Mouse (Mus musculus) C2C12 (cell line): ENCODE measurements around the gene Timp3. TPM values are rescaled to one million over a fixed set of nuclear protein-coding genes. Genes with fewer than 3 reads are reported as not detected.

Experiments used
- H3K27me3 ChIP-seq: one replicate; pipeline ENCODE4 v1.6.1; 2011; ENCODE audit not compliant: control insufficient read depth, insufficient read depth, insufficient read length
- H3K36me3 ChIP-seq: one replicate; pipeline ENCODE4 v1.6.1; 2011; ENCODE audit not compliant: control insufficient read depth, insufficient read depth
- H3K4me3 ChIP-seq: one replicate; pipeline ENCODE4 v1.5.1; 2011; ENCODE audit warnings: mild to moderate bottlenecking, control low read depth; ENCODE audit not compliant: poor library complexity, insufficient read depth, severe bottlenecking
- H3K79me2 ChIP-seq: one replicate; pipeline ENCODE4 v1.6.1; 2011; ENCODE audit not compliant: control insufficient read depth, insufficient read depth
- H3K79me3 ChIP-seq: one replicate; pipeline ENCODE4 v1.6.1; 2011; ENCODE audit warnings: low read depth, control low read depth
- H3ac ChIP-seq: one replicate; pipeline ENCODE3; 2011; ENCODE audit warnings: low read depth; ENCODE audit not compliant: control insufficient read depth, insufficient read length
- CEBPB ChIP-seq: IDR thresholded peaks from one replicate; pipeline ENCODE4 v1.6.1; 2011; ENCODE audit warnings: low read depth, mild to moderate bottlenecking, control low read depth, moderate library complexity
- CTCF ChIP-seq: IDR thresholded peaks from one replicate; pipeline ENCODE4 v1.5.1; 2011; ENCODE audit not compliant: control insufficient read depth, insufficient read depth, insufficient read length
- FOSL1 ChIP-seq: IDR thresholded peaks from one replicate; pipeline ENCODE4 v1.8.0; 2011; ENCODE audit warnings: mild to moderate bottlenecking, low read length; ENCODE audit not compliant: poor library complexity, insufficient read depth, severe bottlenecking
- MAX ChIP-seq: IDR thresholded peaks from one replicate; pipeline ENCODE4 v1.6.1; 2011; ENCODE audit warnings: mild to moderate bottlenecking, control low read depth
- MYOD1 ChIP-seq: IDR thresholded peaks from one replicate; pipeline ENCODE4 v1.6.1; 2011; ENCODE audit warnings: low read depth; ENCODE audit not compliant: control insufficient read depth, insufficient read length
- MYOG ChIP-seq: IDR thresholded peaks from one replicate; pipeline ENCODE4 v1.6.1; 2011; ENCODE audit not compliant: control insufficient read depth, insufficient read length; ENCODE audit errors: extremely low read depth
- USF1 ChIP-seq: IDR thresholded peaks from one replicate; pipeline ENCODE4 v1.6.1; 2011; ENCODE audit warnings: low read depth, mild to moderate bottlenecking, control low read depth, moderate library complexity
- polyA plus RNA-seq: library from polyadenylated mRNA; unstranded; fragments of >200 nt; fragmentation: generic; extraction: Trizol; gene quantifications from one replicate; pipeline ENCODE4 v1.2.1, GENCODE M21; 2012; ENCODE audit warnings: missing spikeins

Timp3 gene
- polyA plus RNA-seq, 1 experiment = 57.7 TPM

- Histone ChIP-seq H3K79me2 (no peaks in the 10 kb centered on the region), H3K36me3 (no peaks in the 10 kb centered on the region), H3ac (no peak overlapping the region), H3K79me3 (no peaks in the 10 kb centered on the region), H3K4me3 (no peak overlapping the region), H3K27me3 (no peaks in the 10 kb centered on the region)
- no peak for TF ChIP-seq MYOD1
- TF ChIP-seq FOSL1 = no peak
- no peak for TF ChIP-seq CEBPB
- no peak for TF ChIP-seq MYOG
- TF ChIP-seq MAX = no peak
- TF ChIP-seq USF1 = no peak
- no peak for TF ChIP-seq CTCF
Observed at GRCm38 (mm10) chr10:86278481-86278880, 21.7 kb upstream of the Timp3 start.

- Histone ChIP-seq H3K79me2 (no peaks in the 10 kb centered on the region), H3ac (no peak overlapping the region), H3K36me3 (no peaks in the 10 kb centered on the region), H3K27me3 (no peaks in the 10 kb centered on the region), H3K4me3 (no peak overlapping the region), H3K79me3 (no peaks in the 10 kb centered on the region)
- no peak for TF ChIP-seq MAX
- no peak for TF ChIP-seq FOSL1
- TF ChIP-seq MYOG = no peak
- TF ChIP-seq CEBPB = no peak
- no peak for TF ChIP-seq CTCF
- no peak for TF ChIP-seq USF1
- no peak for TF ChIP-seq MYOD1
Observed at GRCm38 (mm10) chr10:86279579-86280168, 20.5 kb upstream of the Timp3 start.

- Histone ChIP-seq H3K4me3 (no peak overlapping the region), H3K79me3 (no peaks in the 10 kb centered on the region), H3ac (no peak overlapping the region), H3K79me2 (no peaks in the 10 kb centered on the region), H3K27me3 (no peaks in the 10 kb centered on the region), H3K36me3 (no peaks in the 10 kb centered on the region)
- TF ChIP-seq MYOD1 = no peak
- TF ChIP-seq CTCF = no peak
- no peak for TF ChIP-seq MYOG
- no peak for TF ChIP-seq CEBPB
- no peak for TF ChIP-seq MAX
- no peak for TF ChIP-seq USF1
- no peak for TF ChIP-seq FOSL1
Observed at GRCm38 (mm10) chr10:86281238-86281637, 18.9 kb upstream of the Timp3 start.

GRCm38 (mm10) chr10:86286508-86286907 is 13.7 kb upstream of the Timp3 start:
- H3K79me3 ChIP-seq = no peaks in the 10 kb centered on the region
- no peaks in the 10 kb centered on the region for H3K79me2 ChIP-seq
- no peak for TF ChIP-seq MYOG
- TF ChIP-seq CEBPB = peak; percentile 21
- no peak overlapping the region for H3ac ChIP-seq
- H3K36me3 ChIP-seq = no peaks in the 10 kb centered on the region
- no peak overlapping the region for H3K4me3 ChIP-seq
- H3K27me3 ChIP-seq = no peaks in the 10 kb centered on the region

- Histone ChIP-seq H3K79me3 (no peaks in the 10 kb centered on the region), H3K27me3 (no peaks in the 10 kb centered on the region), H3K4me3 (no peak overlapping the region), H3K36me3 (no peaks in the 10 kb centered on the region), H3K79me2 (no peaks in the 10 kb centered on the region), H3ac (no peak overlapping the region)
- no peak for TF ChIP-seq CEBPB
Observed at GRCm38 (mm10) chr10:86290109-86290771, 9.9 kb upstream of the Timp3 start.

GRCm38 (mm10) chr10:86293880-86294279 is 6.3 kb upstream of the Timp3 start:
- Histone ChIP-seq H3K4me3 (no peak overlapping the region), H3K79me2 (no peaks in the 10 kb centered on the region), H3K79me3 (no peaks in the 10 kb centered on the region), H3ac (no peak overlapping the region), H3K36me3 (no peaks in the 10 kb centered on the region), H3K27me3 (no peaks in the 10 kb centered on the region)
- TF ChIP-seq CTCF (no peak), USF1 (no peak), FOSL1 (no peak), MYOD1 (no peak), MAX (no peak), CEBPB (no peak), MYOG (no peak)
